ENCODE assay signal across 25 mouse cellular contexts in the genomic region with DNA sequence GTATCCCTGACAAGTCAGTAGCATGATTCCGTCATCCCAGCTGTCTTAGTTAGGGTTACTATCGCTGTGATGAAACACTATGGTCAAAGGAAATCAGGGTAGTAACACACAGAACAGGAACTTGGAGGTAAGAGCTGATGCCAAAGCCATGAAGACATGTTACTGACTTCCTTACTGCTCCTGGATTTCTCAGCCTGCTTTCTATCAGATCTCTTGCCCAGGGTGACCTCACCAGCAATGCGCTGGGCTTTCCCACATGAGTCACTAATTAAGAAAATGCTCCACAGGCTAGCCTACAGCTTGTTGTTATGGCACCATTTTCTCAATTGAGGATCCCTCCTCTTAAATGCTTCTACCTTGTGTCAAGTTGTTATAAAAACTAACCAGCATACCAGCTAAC.
"Had no signal": no experiment of that assay in that cellular context is flagged by ENCODE, and none has a peak within 500 bp of the region (broad histone marks: within the 10 kb centered on the region; RNA-seq: fewer than 3 reads in every experiment).

No protein-coding gene starts in this region.

- H3K36me3 ChIP-seq: heart, embryonic 10.5 days; heart, embryonic 12.5 days; hindbrain, embryonic 10.5 days; hindbrain, embryonic 12.5 days; limb, embryonic 10.5 days; limb, embryonic 12.5 days; liver, embryonic 13.5 days had no signal

- H3K27me3 ChIP-seq: heart, embryonic 12.5 days; hindbrain, embryonic 12.5 days; limb, embryonic 12.5 days; liver, embryonic 13.5 days had no signal

- H3K4me1 ChIP-seq: heart, embryonic 10.5 days; heart, embryonic 12.5 days; hindbrain, embryonic 10.5 days; hindbrain, embryonic 12.5 days; limb, embryonic 10.5 days; limb, embryonic 12.5 days; liver, embryonic 13.5 days had no signal

- DNase-seq: gastrocnemius, adult 2 months; gastrocnemius, postnatal 14 days; gastrocnemius, postnatal 36 days; heart, adult 18-20 months; heart, postnatal 10 days; heart, postnatal 4 days; kidney, adult 11 months; kidney, adult 2 months; kidney, postnatal 10 days; kidney, postnatal 25 days; kidney, postnatal 4 days; liver; liver, embryonic 13.5 days had no signal

- ATAC-seq: hindbrain, embryonic 16.5 days; inflammation-experienced regulatory T-cells, adult 6 months had no signal

- H3K27ac ChIP-seq: gastrocnemius, adult 2 months; heart, embryonic 10.5 days; hindbrain, embryonic 10.5 days; hindbrain, embryonic 12.5 days; hindbrain, embryonic 14.5 days; layer of hippocampus, adult 2 months; left cerebral cortex, adult 2 months; limb, embryonic 10.5 days; limb, embryonic 12.5 days; liver, embryonic 13.5 days had no signal

- H3K4me3 ChIP-seq: gastrocnemius, adult 2 months; heart, embryonic 10.5 days; heart, embryonic 12.5 days; hindbrain, embryonic 10.5 days; hindbrain, embryonic 12.5 days; layer of hippocampus, adult 2 months; left cerebral cortex, adult 2 months; limb, embryonic 10.5 days; limb, embryonic 12.5 days; liver, embryonic 13.5 days had no signal

- H3K9me3 ChIP-seq: heart, embryonic 10.5 days; heart, embryonic 12.5 days; hindbrain, embryonic 10.5 days; hindbrain, embryonic 12.5 days; limb, embryonic 10.5 days; limb, embryonic 12.5 days; liver, embryonic 13.5 days had no signal

- H3K4me2 ChIP-seq: heart, embryonic 12.5 days; hindbrain, embryonic 12.5 days; hindbrain, embryonic 14.5 days; limb, embryonic 12.5 days; liver, embryonic 11.5 days; liver, embryonic 13.5 days had no signal

- H3K9ac ChIP-seq: heart, embryonic 12.5 days; hindbrain, embryonic 12.5 days; hindbrain, embryonic 14.5 days; limb, embryonic 12.5 days; liver, embryonic 13.5 days had no signal
